Mouse (Mus musculus): ENCODE results near the gene Abcc5. TPM values are rescaled to one million over a fixed set of nuclear protein-coding genes. Genes with fewer than 3 reads are reported as not detected.
A peak's percentile ranks its signal among the peaks of the same experiment; 100 is the strongest.

The Abcc5 gene
- polyA plus RNA-seq, 1 experiment from 2014 or later: 86.0 TPM

- H3K9me3 ChIP-seq (replicated peaks): no peaks in the 10 kb centered on the region
- no peak overlapping the region for H3K9ac ChIP-seq
- no peaks in the 10 kb centered on the region for H3K36me3 ChIP-seq
- no peak overlapping the region for H3K4me2 ChIP-seq
- ATAC-seq (ENCODE audit: insufficient number of reproducible peaks, low FRiP score): no peak
- no peak overlapping the region for H3K27ac ChIP-seq (ENCODE audit: poor library complexity, severe bottlenecking)
- H3K4me3 ChIP-seq: no peak overlapping the region
- no peaks in the 10 kb centered on the region for H3K27me3 ChIP-seq (replicated peaks)
- 57% methylated on average over 14 of the region's 14 CpGs for WGBS
- H3K4me1 ChIP-seq (replicated peaks): peaks cover 5% of the 10 kb centered on the region; the same call in 1 of the 2 replicates
Observed at GRCm38 (mm10) chr16:20312272-20312671, 113.9 kb downstream of the Abcc5 start.

GRCm38 (mm10) chr16:20301770-20302649 lies 124.2 kb downstream of the Abcc5 start, which contains the start of gene Parl:
Gene Parl, minus strand, starts transcription at chr16:20302387.
- Histone ChIP-seq H3K4me2 (peak within 1 kb of the TSS; percentile 76), H3K9me3 (replicated peaks) (no peaks in the 10 kb centered on the region), H3K27me3 (replicated peaks) (no peaks in the 10 kb centered on the region), H3K36me3 (peaks cover 13% of the 10 kb centered on the region), H3K27ac (ENCODE audit: poor library complexity, severe bottlenecking) (peak within 1 kb of the TSS; percentile 60), H3K4me1 (replicated peaks) (peaks cover 19% of the 10 kb centered on the region), H3K9ac (peak within 1 kb of the TSS; percentile 80), H3K4me3 (peak within 1 kb of the TSS; percentile 73)
- WGBS: under 1% methylated on average over 45 of the region's 52 CpGs
- ATAC-seq (ENCODE audit: insufficient number of reproducible peaks, low FRiP score): peak; percentile 86

- H3K4me2 ChIP-seq: no peak overlapping the region; the same call in 1 of the 2 replicates
Observed at GRCm38 (mm10) chr16:20300076-20300475, 126.1 kb downstream of the Abcc5 start.

More at GRCm38 (mm10) chr16:20300076-20300475, 126.1 kb downstream of the Abcc5 start:
- Histone ChIP-seq H3K9me3 (replicated peaks) (no peaks in the 10 kb centered on the region), H3K27ac (ENCODE audit: poor library complexity, severe bottlenecking) (no peak overlapping the region), H3K27me3 (replicated peaks) (no peaks in the 10 kb centered on the region), H3K4me1 (replicated peaks) (peaks cover 19% of the 10 kb centered on the region), H3K9ac (no peak overlapping the region), H3K36me3 (peaks cover 28% of the 10 kb centered on the region), H3K4me3 (no peak overlapping the region)
- WGBS: 84% methylated on average over 2 of the region's 2 CpGs
- no peak for ATAC-seq (ENCODE audit: insufficient number of reproducible peaks, low FRiP score)

Other genes starting within 250 kb of the Abcc5 start
- gene Map6d1, start 185.0 kb downstream of the Abcc5 start, polyA plus RNA-seq (2016; fragmentation: Nextera tagmentation; extraction: Ambion mirVana): 1.3 TPM in 2 replicates
- 74.6 and 75.8 TPM in 2 replicates for gene Parl, start 124.0 kb downstream of the Abcc5 start, polyA plus RNA-seq (2016; fragmentation: Nextera tagmentation; extraction: Ambion mirVana)
- gene Cyp2ab1, start 101.0 kb downstream of the Abcc5 start, polyA plus RNA-seq (2016; fragmentation: Nextera tagmentation; extraction: Ambion mirVana): not detected in 2 replicates
- gene Eif2b5, start 72.4 kb upstream of the Abcc5 start, polyA plus RNA-seq (2016; fragmentation: Nextera tagmentation; extraction: Ambion mirVana): 89.6 and 94.4 TPM in 2 replicates
- 31.1 and 34.1 TPM in 2 replicates for gene Dvl3, start 90.6 kb upstream of the Abcc5 start, polyA plus RNA-seq (2016; fragmentation: Nextera tagmentation; extraction: Ambion mirVana)
- 487 and 490 TPM in 2 replicates for gene Ap2m1, start 109.1 kb upstream of the Abcc5 start, polyA plus RNA-seq (2016; fragmentation: Nextera tagmentation; extraction: Ambion mirVana)
- 55.2 and 55.4 TPM in 2 replicates for gene Abcf3, start 122.2 kb upstream of the Abcc5 start, polyA plus RNA-seq (2016; fragmentation: Nextera tagmentation; extraction: Ambion mirVana)
- 0.43 and 0.53 TPM in 2 replicates for gene Vwa5b2, start 163.1 kb upstream of the Abcc5 start, polyA plus RNA-seq (2016; fragmentation: Nextera tagmentation; extraction: Ambion mirVana)
- gene Eef1akmt4, start 185.2 kb upstream of the Abcc5 start, polyA plus RNA-seq (2016; fragmentation: Nextera tagmentation; extraction: Ambion mirVana): 16.3 and 20.1 TPM in 2 replicates
- gene Gm49333, start 185.2 kb upstream of the Abcc5 start, polyA plus RNA-seq (2016; fragmentation: Nextera tagmentation; extraction: Ambion mirVana): 0.62 TPM in 1 of 2 replicates, not detected in the other
- 31.7 and 32.4 TPM in 2 replicates for gene Alg3, start 185.3 kb upstream of the Abcc5 start, polyA plus RNA-seq (2016; fragmentation: Nextera tagmentation; extraction: Ambion mirVana)
- 0.43 and 0.58 TPM in 2 replicates for gene Camk2n2, start 194.9 kb upstream of the Abcc5 start, polyA plus RNA-seq (2016; fragmentation: Nextera tagmentation; extraction: Ambion mirVana)
- 0.55 and 1.2 TPM in 2 replicates for gene Ece2, start 203.4 kb upstream of the Abcc5 start, polyA plus RNA-seq (2016; fragmentation: Nextera tagmentation; extraction: Ambion mirVana)
- gene Psmd2, start 225.3 kb upstream of the Abcc5 start, polyA plus RNA-seq (2016; fragmentation: Nextera tagmentation; extraction: Ambion mirVana): 286 and 288 TPM in 2 replicates
- gene Eif4g1, start 241.9 kb upstream of the Abcc5 start, polyA plus RNA-seq (2016; fragmentation: Nextera tagmentation; extraction: Ambion mirVana): 169 and 179 TPM in 2 replicates